In the genomic region with DNA sequence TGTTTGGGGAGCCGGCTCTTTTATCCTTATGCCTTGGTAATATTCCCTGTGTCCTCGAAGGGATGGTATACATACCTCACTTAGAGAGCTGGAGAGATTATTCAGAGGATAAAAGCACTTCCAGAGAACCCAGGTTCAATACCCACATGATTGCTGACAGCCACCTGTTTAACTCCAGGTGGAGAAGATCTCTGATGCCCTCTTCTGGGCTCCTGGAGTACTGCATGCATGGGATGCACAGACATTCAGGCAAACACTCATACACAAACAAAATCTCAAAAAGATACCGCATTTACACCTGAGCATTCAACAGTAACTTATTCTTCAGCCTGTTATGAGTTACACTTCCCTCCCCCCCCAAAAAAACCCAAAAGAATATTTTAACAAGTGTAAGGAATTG, we compare ENCODE assay signal across 9 mouse cellular contexts. TPM values are rescaled to one million over a fixed set of nuclear protein-coding genes. Genes with fewer than 3 reads are reported as not detected.
DNase-seq lines count a peak whose midpoint lies in the region; ATAC-seq and TF ChIP-seq lines count a peak whose summit lies in the region.
"Had no signal": no experiment of that assay in that cellular context is flagged by ENCODE, and none has a peak within 500 bp of the region (broad histone marks: within the 10 kb centered on the region; RNA-seq: fewer than 3 reads in every experiment).

No protein-coding gene starts in this region.

- H3K9me3 ChIP-seq in limb, embryonic 11.5 days (ENCODE audit: control insufficient read depth, low read length) = no peaks in the 10 kb centered on the region
- H3K9me3 ChIP-seq: heart, embryonic 13.5 days had no signal

- H3K4me1 ChIP-seq in limb, embryonic 11.5 days (ENCODE audit: control insufficient read depth, insufficient read depth, low read length) = no peaks in the 10 kb centered on the region
- peaks cover 14% of the 10 kb centered on the region for H3K4me1 ChIP-seq in thymus, adult 2 months (replicated peaks; ENCODE audit: control insufficient read depth, insufficient read depth, low read length)
- H3K4me1 ChIP-seq: heart, embryonic 13.5 days had no signal

- peak; percentile 39 for DNase-seq in gastrocnemius, adult 2 months
- DNase-seq in gastrocnemius, adult 18-20 months (ENCODE audit: low spot score) = no peak
- DNase-seq in spleen, adult 12 weeks (ENCODE audit: low spot score) = peak; percentile 55
- no peak for DNase-seq in spleen, postnatal 36 days (ENCODE audit: low spot score in 2 of 2)
- peak; percentile 63 for DNase-seq in limb, embryonic 11.5 days (ENCODE audit: low spot score)
- peak; percentile 89 for DNase-seq in thymus, adult 2 months
- no peak for DNase-seq in cerebellum, adult 11 months
- no peak for DNase-seq in cerebellum, adult 9-10 months

- no peak for TF ChIP-seq POLR2A in thymus, adult 2 months (IDR thresholded peaks at IDR 0.05; ENCODE audit: control insufficient read depth, extremely low read depth, insufficient read depth, low read length, poor library complexity)

- no peaks in the 10 kb centered on the region for H3K27me3 ChIP-seq in limb, embryonic 11.5 days (ENCODE audit: control insufficient read depth, insufficient read depth, low read length)
- no peaks in the 10 kb centered on the region for H3K27me3 ChIP-seq in thymus, adult 2 months (ENCODE audit: control insufficient read depth, insufficient read depth, low read length)
- H3K27me3 ChIP-seq: heart, embryonic 13.5 days had no signal

- 97% methylated on average over 3 of the region's 3 CpGs for WGBS in limb, embryonic 11.5 days
- 90% methylated on average over 3 of the region's 3 CpGs for WGBS in thymus, adult 2 months

- H3K27ac ChIP-seq in gastrocnemius, adult 2 months = no peak overlapping the region
- H3K27ac ChIP-seq in limb, embryonic 11.5 days (replicated peaks; ENCODE audit: low read depth, low read length) = no peak overlapping the region
- H3K27ac ChIP-seq in thymus, adult 2 months (ENCODE audit: control insufficient read depth, insufficient read depth, low read length) = peak overlapping the region; percentile 22; the same call in 1 of the 2 replicates
- H3K27ac ChIP-seq: heart, embryonic 13.5 days had no signal

- H3K36me3 ChIP-seq in limb, embryonic 11.5 days (ENCODE audit: control insufficient read depth, insufficient read depth, low read length) = peaks cover 2% of the 10 kb centered on the region; the same call in 1 of the 2 replicates
- peaks cover 51% of the 10 kb centered on the region for H3K36me3 ChIP-seq in thymus, adult 2 months (ENCODE audit: control insufficient read depth, insufficient read depth, low read length)

- no peak overlapping the region for H3K4me3 ChIP-seq in gastrocnemius, adult 2 months
- H3K4me3 ChIP-seq in limb, embryonic 11.5 days (ENCODE audit: low read depth, low read length) = no peak overlapping the region
- no peak overlapping the region for H3K4me3 ChIP-seq in thymus, adult 2 months (ENCODE audit: control insufficient read depth, insufficient read depth, low read length)
- H3K4me3 ChIP-seq: heart, embryonic 13.5 days had no signal

- TF ChIP-seq CTCF in gastrocnemius, adult 2 months (IDR thresholded peaks at IDR 0.05) = peak; percentile 74
- no peak for TF ChIP-seq CTCF in thymus, adult 2 months (IDR thresholded peaks at IDR 0.05; ENCODE audit: borderline replicate concordance, control insufficient read depth, extremely low read depth, insufficient read depth, low read length, poor library complexity)

- no peak overlapping the region for H3K9ac ChIP-seq in limb, embryonic 11.5 days (ENCODE audit: low read length)
- H3K9ac ChIP-seq: heart, embryonic 13.5 days had no signal

- no peak for ATAC-seq in limb, embryonic 11.5 days (ENCODE audit: insufficient number of reproducible peaks, low FRiP score, low TSS enrichment, low read depth)

- no peak overlapping the region for H3K4me2 ChIP-seq in limb, embryonic 11.5 days (ENCODE audit: low read depth, severe bottlenecking)
- H3K4me2 ChIP-seq: heart, embryonic 13.5 days had no signal

- intact Hi-C loops in gastrocnemius, adult 2 months (cut with DNase I) = loop anchor here (10.0 kb wide), 1 partner anchor 121 kb away; the partner anchor contains the start of gene Dus2

RNA-seq across cellular contexts. Expression of gene Esrp2, which starts 20.9 kb away (rescaled TPM):
- not detected for total RNA-seq in gastrocnemius, adult 2 months (2021)
- not detected for total RNA-seq in gastrocnemius, adult 18-20 months (2021)
- 4.6 and 5.6 TPM in 2 replicates for polyA plus RNA-seq in limb, embryonic 11.5 days (2014; fragmentation: Nextera tagmentation; extraction: Ambion mirVana)
- polyA plus RNA-seq in thymus, adult 2 months (2012; rRNA removed) = 24.5 and 29.9 TPM in 2 replicates

RNA-seq across cellular contexts. Expression of gene Pla2g15, which starts 34.3 kb away (rescaled TPM):
- 1 to 10 TPM; 3.5 TPM for total RNA-seq in gastrocnemius, adult 2 months (2021)
- total RNA-seq in gastrocnemius, adult 18-20 months (2021) = 1 to 10 TPM; 3.4 to 5.7 TPM
- 5.9 and 6.7 TPM in 2 replicates for polyA plus RNA-seq in limb, embryonic 11.5 days (2014; fragmentation: Nextera tagmentation; extraction: Ambion mirVana)
- 17.4 and 18.2 TPM in 2 replicates for polyA plus RNA-seq in thymus, adult 2 months (2012; rRNA removed)

RNA-seq across cellular contexts. Expression of gene Slc7a6, which starts 52.8 kb away (rescaled TPM):
- 10 to 100 TPM; 10.5 to 11.5 TPM for total RNA-seq in gastrocnemius, adult 2 months (2021)
- total RNA-seq in gastrocnemius, adult 18-20 months (2021) = 10 to 100 TPM; 10.2 to 13.4 TPM
- 101 and 107 TPM in 2 replicates for polyA plus RNA-seq in limb, embryonic 11.5 days (2014; fragmentation: Nextera tagmentation; extraction: Ambion mirVana)
- 96.3 and 103 TPM in 2 replicates for polyA plus RNA-seq in thymus, adult 2 months (2012; rRNA removed)

RNA-seq across cellular contexts. Expression of gene Nfatc3, which starts 57.3 kb away (rescaled TPM):
- 10 to 100 TPM; 24.9 to 28.7 TPM for total RNA-seq in gastrocnemius, adult 2 months (2021)
- total RNA-seq in gastrocnemius, adult 18-20 months (2021) = 10 to 100 TPM; 26.2 to 27.9 TPM
- polyA plus RNA-seq in limb, embryonic 11.5 days (2014; fragmentation: Nextera tagmentation; extraction: Ambion mirVana) = 6.4 and 6.6 TPM in 2 replicates
- 161 and 186 TPM in 2 replicates for polyA plus RNA-seq in thymus, adult 2 months (2012; rRNA removed)

Comparison
In these comparisons a context has a peak if more than half of its experiments do, and no peak if none do; other contexts are left out.
1. DNase-seq: peak in gastrocnemius, adult 2 months (single experiment), spleen, adult 12 weeks (single experiment), limb, embryonic 11.5 days (single experiment) and thymus, adult 2 months (single experiment); none in gastrocnemius, adult 18-20 months (single experiment), spleen, postnatal 36 days (0 of 2), cerebellum, adult 11 months (single experiment) and cerebellum, adult 9-10 months (single experiment).